Mouse (Mus musculus) monocyte, adult 59 days (primary cell): Measurements from ENCODE around the gene Hlcs. TPM values are rescaled to one million over a fixed set of nuclear protein-coding genes. Genes with fewer than 3 reads are reported as not detected.

Experiments used
- total RNA-seq, 2 experiments: library from RNA; stranded (reverse); gene quantifications; one replicate each; pipeline ENCODE4 v1.2.4; 2023

The Hlcs gene
- total RNA-seq = 10 to 100 TPM; 47.1 to 50.7 TPM

DNA sequence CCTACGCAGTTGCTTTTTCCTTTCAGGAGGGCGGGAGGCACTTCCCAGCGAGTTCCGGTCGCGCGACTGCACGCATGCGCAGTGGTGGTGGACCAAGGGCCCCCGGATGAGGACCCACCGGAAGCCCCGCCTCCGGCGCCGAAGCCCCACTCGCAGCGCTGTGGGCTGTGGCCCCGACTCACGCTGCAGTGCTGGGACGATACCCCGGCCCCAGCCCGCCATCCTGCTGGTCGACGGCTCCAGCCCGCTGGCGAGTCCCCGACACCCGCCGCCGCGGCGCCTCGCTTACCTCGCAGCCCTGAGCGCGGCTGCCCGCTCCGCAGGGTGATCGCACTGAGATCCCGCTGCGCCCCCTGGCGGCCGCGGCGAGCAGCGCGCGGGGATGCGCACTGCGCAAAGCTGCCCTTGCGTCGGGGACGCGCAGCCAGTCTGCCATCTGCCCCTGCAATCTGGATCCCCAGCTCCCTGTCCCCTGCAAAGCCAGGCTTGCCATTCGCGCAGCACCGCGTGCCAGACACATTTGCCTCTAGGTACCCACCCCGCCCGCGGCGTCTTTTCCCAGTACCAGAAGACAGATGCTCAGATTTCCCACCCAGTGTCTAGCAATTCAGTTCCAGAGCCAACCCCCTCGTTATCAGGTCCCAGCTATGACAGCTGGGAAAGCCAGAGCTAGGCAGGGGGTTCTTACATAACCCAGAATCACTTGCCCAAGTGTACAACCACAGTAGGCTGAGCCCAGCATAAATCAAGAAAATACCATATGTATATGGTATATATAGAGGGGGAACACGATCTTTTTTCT lies at the start of gene Hlcs:
Hlcs (minus strand) TSS at position 343 of the 802 bp plus-strand sequence.

GRCm38 (mm10) chr16:94327781-94328711 lies 14.7 kb upstream of the Hlcs start, which contains the start of gene Ripply3:
TSS of gene Ripply3 (plus strand) at chr16:94328420.

GRCm38 (mm10) chr16:94084711-94085602 lies 228.4 kb downstream of the Hlcs start, which contains the start of gene Sim2:
TSS of gene Sim2 (plus strand) at chr16:94084931.

Other genes starting within 250 kb of the Hlcs start
- not detected for gene Sim2, start 228.6 kb downstream of the Hlcs start, total RNA-seq
- gene Ripply3, start 14.8 kb upstream of the Hlcs start, total RNA-seq = under 1 TPM; 0.73 to 0.79 TPM
- 10 to 100 TPM; 16.4 to 33.4 TPM for gene Ttc3, start 57.0 kb upstream of the Hlcs start, total RNA-seq
- gene Pigp, start 58.3 kb upstream of the Hlcs start, total RNA-seq = 10 to 100 TPM; 11.1 to 12.1 TPM
- 10 to 100 TPM; 45.5 to 48.2 TPM for gene Vps26c, start 213.3 kb upstream of the Hlcs start, total RNA-seq